Mouse (Mus musculus) midbrain, postnatal 0 days (tissue): ENCODE data around the gene Fkbp3. TPM values are rescaled to one million over a fixed set of nuclear protein-coding genes. Genes with fewer than 3 reads are reported as not detected.
A peak's percentile ranks its signal among the peaks of the same experiment; 100 is the strongest.

ENCODE experiments used
- ATAC-seq: fragments of 200-750 bp; cut with Nextera tagmentation; 2 replicates; pipeline ENCODE4 v1.8.0; 2017; ENCODE audit warnings: moderate number of reproducible peaks, mild to moderate bottlenecking, moderate TSS enrichment, moderate library complexity; ENCODE audit not compliant: low FRiP score
- DNase-seq: peaks from one replicate; pipeline ENCODE4 v3.0.0-alpha.2; 2015; ENCODE audit warnings: low spot score
- H3K27ac ChIP-seq: fragments of 300-500 bp; sonication (generic); 2 replicates; pipeline ENCODE4 v1.5.1; 2014; ENCODE audit warnings: low read depth, mild to moderate bottlenecking, low read length, mixed read lengths
- H3K27me3 ChIP-seq: fragments of 300-500 bp; sonication (generic); 2 replicates; pipeline ENCODE4 v1.6.1; 2014; ENCODE audit warnings: low read length, control low read depth, mixed read lengths; ENCODE audit not compliant: insufficient read depth
- H3K36me3 ChIP-seq: fragments of 300-500 bp; sonication (generic); 2 replicates; pipeline ENCODE4 v1.6.1; 2014; ENCODE audit warnings: low read length, control low read depth, mixed read lengths; ENCODE audit not compliant: insufficient read depth
- H3K4me1 ChIP-seq: fragments of 300-500 bp; sonication (generic); 2 replicates; pipeline ENCODE4 v1.6.1; 2014; ENCODE audit warnings: mild to moderate bottlenecking, control low read depth, antibody characterized with exemption, low read length, mixed read lengths; ENCODE audit not compliant: insufficient read depth
- H3K4me2 ChIP-seq: fragments of 300-500 bp; sonication (generic); 2 replicates; pipeline ENCODE4 v1.6.1; 2014; ENCODE audit warnings: low read depth, mild to moderate bottlenecking, low read length, mixed read lengths; ENCODE audit not compliant: poor library complexity, severe bottlenecking
- H3K4me3 ChIP-seq: fragments of 300-500 bp; sonication (generic); 2 replicates; pipeline ENCODE4 v1.5.1; 2014; ENCODE audit warnings: low read depth, mild to moderate bottlenecking, low read length, moderate library complexity
- H3K9ac ChIP-seq: fragments of 300-500 bp; sonication (generic); replicated peaks from 2 replicates; pipeline ENCODE4 v1.6.1; 2014; ENCODE audit warnings: mild to moderate bottlenecking, low read length, moderate library complexity, mixed read lengths; ENCODE audit not compliant: poor library complexity, severe bottlenecking
- H3K9me3 ChIP-seq: fragments of 300-500 bp; sonication (generic); 2 replicates; pipeline ENCODE4 v1.6.1; 2016; ENCODE audit warnings: low read length, control low read depth
- CTCF ChIP-seq: IDR thresholded peaks from 2 replicates; pipeline ENCODE4 v1.5.1; 2016; ENCODE audit warnings: antibody characterized with exemption, mild to moderate bottlenecking
- WGBS: fragments of 180-500 bp; shearing (Covaris S2); extraction: QIAGEN DNeasy Blood & Tissue Kit; methylation state at CpG from one replicate; pipeline ENCODE4 v1.1.7; 2014; 5-methylcytosine and 5-hydroxymethylcytosine counted together
- polyA plus RNA-seq: library from polyadenylated mRNA; unstranded; fragments of >200 nt; fragmentation: Nextera tagmentation; extraction: Ambion mirVana; gene quantifications from 2 replicates; pipeline ENCODE4 v1.2.1, GENCODE M21; 2015
- total RNA-seq: library from RNA; depleted of rRNA; stranded (reverse); fragments of >200 nt; gene quantifications from 2 replicates; pipeline ENCODE4 v1.2.3, GENCODE M21; 2014

Fkbp3 gene
- total and polyA plus RNA-seq, 2 experiments from 2014 or later, result 164 to 445 TPM

DNA sequence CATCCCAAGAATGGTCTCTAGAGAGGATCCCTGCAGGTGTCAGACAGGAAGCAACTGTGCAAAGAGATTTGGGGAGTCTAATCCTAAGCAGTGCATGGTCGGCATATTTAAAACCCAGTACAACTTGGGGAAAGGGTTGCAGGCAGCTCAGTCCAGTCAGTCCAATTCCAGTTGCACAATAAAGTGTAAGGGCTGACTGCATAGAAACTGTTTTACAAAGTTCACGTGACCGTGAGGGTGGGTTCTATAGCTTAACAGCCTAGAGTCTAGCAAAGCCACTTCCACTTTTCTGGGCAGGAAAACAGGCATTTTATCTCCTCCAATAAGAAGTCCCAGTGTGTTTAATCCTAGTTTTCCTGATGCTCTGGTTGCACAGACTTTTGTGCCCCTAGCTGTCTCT lies 37.7 kb upstream of the Fkbp3 start:
- no peaks in the 10 kb centered on the region for H3K27me3 ChIP-seq
- H3K9ac ChIP-seq, result no peak overlapping the region
- ATAC-seq (no peak), DNase-seq (no peak)
- H3K4me3 ChIP-seq, result no peak overlapping the region
- H3K36me3 ChIP-seq, result peaks cover 2% of the 10 kb centered on the region; the same call in 1 of the 2 replicates
- no peaks in the 10 kb centered on the region for H3K9me3 ChIP-seq
- no peak overlapping the region for H3K27ac ChIP-seq
- H3K4me2 ChIP-seq, result no peak overlapping the region
- no peaks in the 10 kb centered on the region for H3K4me1 ChIP-seq
- WGBS, result 96% methylated on average over 3 of the region's 3 CpGs
- no peak for TF ChIP-seq CTCF

DNA sequence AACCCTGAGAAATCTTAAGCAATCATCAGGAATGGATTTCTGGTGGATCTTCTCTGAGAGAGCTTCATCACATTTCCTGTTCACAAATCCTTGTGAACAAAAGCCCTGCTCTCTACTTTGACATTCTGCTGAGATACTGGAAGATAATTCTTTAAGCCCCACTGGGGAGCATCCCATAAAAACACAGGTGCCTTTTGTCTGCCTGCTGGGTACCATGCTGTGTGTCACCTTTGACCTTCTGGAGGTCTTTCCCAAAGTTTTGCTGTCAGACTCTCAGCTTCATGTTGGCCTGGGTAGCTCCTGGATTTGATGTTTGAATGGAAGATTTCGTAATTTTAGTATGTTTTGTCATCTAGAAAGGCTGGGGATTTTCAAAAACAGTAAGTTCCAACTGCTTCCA lies 34.9 kb upstream of the Fkbp3 start:
- ATAC-seq (no peak), DNase-seq (no peak)
- 64% methylated on average over 1 of the region's 1 CpGs for WGBS
- H3K9me3 ChIP-seq, result no peaks in the 10 kb centered on the region
- no peak overlapping the region for H3K9ac ChIP-seq
- peaks cover 16% of the 10 kb centered on the region for H3K36me3 ChIP-seq
- H3K4me2 ChIP-seq, result no peak overlapping the region
- TF ChIP-seq CTCF, result no peak
- H3K4me3 ChIP-seq, result no peak overlapping the region
- H3K27ac ChIP-seq, result no peak overlapping the region
- H3K4me1 ChIP-seq, result no peaks in the 10 kb centered on the region
- H3K27me3 ChIP-seq, result no peaks in the 10 kb centered on the region

DNA sequence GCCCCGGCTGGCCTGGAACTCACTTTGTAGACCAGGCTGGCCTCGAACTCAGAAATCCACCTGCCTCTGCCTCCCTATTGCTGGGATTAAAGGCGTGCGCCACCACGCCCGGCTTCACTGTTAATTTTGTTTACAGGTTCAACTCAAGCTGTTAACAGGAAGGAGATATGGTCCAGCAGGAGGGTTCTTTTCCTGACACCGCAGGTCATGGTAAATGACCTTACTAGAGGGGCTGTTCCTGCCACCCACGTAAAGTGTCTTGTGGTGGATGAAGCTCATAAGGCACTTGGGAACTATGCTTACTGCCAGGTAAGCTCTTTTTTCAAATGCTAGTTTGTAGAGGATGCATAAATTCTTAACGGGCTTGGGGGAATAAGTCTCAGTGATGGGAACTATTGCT lies 3.1 kb upstream of the Fkbp3 start:
- Histone ChIP-seq H3K9me3 (no peaks in the 10 kb centered on the region), H3K27ac (no peak overlapping the region), H3K9ac (no peak overlapping the region), H3K4me2 (peak overlapping the region; percentile 83), H3K4me1 (peaks cover 12% of the 10 kb centered on the region), H3K27me3 (no peaks in the 10 kb centered on the region), H3K4me3 (no peak overlapping the region), H3K36me3 (no peaks in the 10 kb centered on the region)
- no peak for TF ChIP-seq CTCF
- DNase-seq (no peak), ATAC-seq (no peak)
- 84% methylated on average over 9 of the region's 9 CpGs for WGBS

DNA sequence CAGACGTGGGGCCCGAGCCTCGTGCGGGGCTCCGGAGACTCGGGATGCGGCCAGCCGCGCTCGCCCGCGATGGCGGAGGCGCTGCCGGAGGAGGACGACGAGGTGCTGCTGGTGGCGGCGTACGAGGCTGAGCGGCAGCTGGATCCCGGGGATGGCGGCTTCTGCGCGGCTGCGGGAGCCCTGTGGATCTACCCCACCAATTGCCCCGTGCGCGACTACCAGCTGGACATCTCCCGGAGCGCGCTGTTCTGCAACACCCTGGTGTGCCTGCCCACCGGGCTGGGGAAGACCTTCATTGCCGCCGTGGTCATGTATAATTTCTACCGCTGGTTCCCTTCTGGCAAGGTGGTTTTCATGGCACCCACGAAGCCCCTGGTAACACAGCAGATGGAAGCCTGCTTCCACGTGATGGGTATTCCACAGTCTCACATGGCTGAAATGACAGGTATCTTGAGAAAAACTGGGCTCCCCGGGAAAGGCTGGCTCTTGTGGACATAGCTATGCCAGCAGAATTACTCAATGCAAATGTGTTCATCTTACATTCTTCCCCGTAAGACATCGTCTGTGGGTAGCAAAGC lies 2.0 kb upstream of the Fkbp3 start:
- no peak for TF ChIP-seq CTCF
- peak overlapping the region; percentile 83 for H3K4me2 ChIP-seq
- H3K4me1 ChIP-seq, result peaks cover 12% of the 10 kb centered on the region
- ATAC-seq (no peak; the same call in 1 of the 2 replicates), DNase-seq (peak; percentile 11)
- H3K27ac ChIP-seq, result peak overlapping the region; percentile 81
- H3K36me3 ChIP-seq, result no peaks in the 10 kb centered on the region
- WGBS, result under 1% methylated on average over 37 of the region's 41 CpGs
- no peaks in the 10 kb centered on the region for H3K27me3 ChIP-seq
- no peaks in the 10 kb centered on the region for H3K9me3 ChIP-seq
- peak overlapping the region; percentile 74 for H3K9ac ChIP-seq
- H3K4me3 ChIP-seq, result peak overlapping the region; percentile 68

DNA sequence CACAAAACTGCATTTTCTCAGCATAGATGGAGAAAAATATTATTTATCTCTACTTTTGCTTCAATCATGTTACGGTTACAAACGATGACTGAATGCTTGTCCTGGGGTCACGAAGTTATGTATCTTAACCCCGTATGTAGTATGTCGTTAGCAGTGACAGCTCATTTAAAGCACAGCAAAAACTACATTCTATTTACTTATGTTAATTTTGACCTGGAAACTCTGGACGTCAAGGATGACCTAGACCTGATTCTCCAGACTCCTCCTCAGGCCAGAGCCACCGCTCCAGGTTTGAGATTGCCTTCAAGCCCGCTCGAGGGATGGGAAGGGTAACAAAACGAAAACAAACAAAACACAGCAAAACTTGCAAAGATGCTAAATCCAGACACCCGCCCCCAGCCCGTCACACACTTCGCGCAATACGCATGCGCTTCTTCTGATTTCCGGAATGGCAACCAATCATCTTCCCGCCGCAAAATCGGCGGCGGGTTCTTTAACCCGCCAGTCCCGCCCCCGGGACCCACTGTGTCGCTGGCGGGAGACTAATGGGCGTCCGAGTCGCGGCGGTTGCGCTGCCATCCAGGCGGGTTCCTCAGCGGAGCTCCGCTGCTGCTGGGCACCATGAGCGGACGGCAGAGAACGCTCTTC lies 1.4 kb upstream of the Fkbp3 start, which contains the start of gene Fancm:
Fancm (plus strand) TSS at position 519 of the 648 bp plus-strand sequence.
- H3K9me3 ChIP-seq, result no peaks in the 10 kb centered on the region
- no peaks in the 10 kb centered on the region for H3K36me3 ChIP-seq
- H3K27ac ChIP-seq, result peak within 1 kb of the TSS; percentile 81
- peak within 1 kb of the TSS; percentile 68 for H3K4me3 ChIP-seq
- TF ChIP-seq CTCF, result no peak
- peaks cover 12% of the 10 kb centered on the region for H3K4me1 ChIP-seq
- peak within 1 kb of the TSS; percentile 74 for H3K9ac ChIP-seq
- DNase-seq (peak; percentile 96), ATAC-seq (peak; percentile 36)
- peak within 1 kb of the TSS; percentile 83 for H3K4me2 ChIP-seq
- no peaks in the 10 kb centered on the region for H3K27me3 ChIP-seq
- 1% methylated on average over 39 of the region's 39 CpGs for WGBS

DNA sequence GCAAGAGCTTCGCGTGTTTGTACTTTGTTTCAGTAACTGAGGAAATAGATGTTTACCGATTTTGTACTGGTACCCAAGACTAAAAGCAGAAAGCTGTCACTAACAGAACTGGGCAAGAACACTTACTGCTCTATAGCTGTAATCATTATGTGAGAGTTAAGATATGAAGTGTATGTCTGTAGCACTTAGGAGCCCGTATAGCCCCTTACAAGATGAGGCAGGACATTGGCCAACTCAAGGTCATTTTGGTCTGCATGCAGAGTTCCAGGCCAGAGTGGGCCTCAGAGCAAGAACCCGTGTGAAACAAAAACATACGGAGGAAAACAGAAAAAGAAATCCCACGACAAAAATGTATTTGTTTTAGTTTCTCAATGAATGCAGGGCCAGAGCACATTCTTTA lies 844 bp upstream of the Fkbp3 start:
- DNase-seq (no peak), ATAC-seq (no peak)
- Histone ChIP-seq H3K27me3 (no peaks in the 10 kb centered on the region), H3K4me1 (peaks cover 12% of the 10 kb centered on the region), H3K4me2 (peak overlapping the region; percentile 83), H3K27ac (peak overlapping the region; percentile 38; the same call in 1 of the 2 replicates), H3K9ac (no peak overlapping the region; the same call in 1 of the 2 replicates), H3K36me3 (no peaks in the 10 kb centered on the region), H3K9me3 (no peaks in the 10 kb centered on the region), H3K4me3 (peak overlapping the region; percentile 68)
- 42% methylated on average over 7 of the region's 7 CpGs for WGBS
- TF ChIP-seq CTCF, result no peak
